Mouse (Mus musculus) ovary, postnatal 10 days (tissue): ENCODE results near the gene Vgll4.

Experiments
- DNase-seq: peaks from one replicate; pipeline ENCODE4 v3.0.0; 2022; ENCODE audit warnings: low spot score

Vgll4 gene

DNA sequence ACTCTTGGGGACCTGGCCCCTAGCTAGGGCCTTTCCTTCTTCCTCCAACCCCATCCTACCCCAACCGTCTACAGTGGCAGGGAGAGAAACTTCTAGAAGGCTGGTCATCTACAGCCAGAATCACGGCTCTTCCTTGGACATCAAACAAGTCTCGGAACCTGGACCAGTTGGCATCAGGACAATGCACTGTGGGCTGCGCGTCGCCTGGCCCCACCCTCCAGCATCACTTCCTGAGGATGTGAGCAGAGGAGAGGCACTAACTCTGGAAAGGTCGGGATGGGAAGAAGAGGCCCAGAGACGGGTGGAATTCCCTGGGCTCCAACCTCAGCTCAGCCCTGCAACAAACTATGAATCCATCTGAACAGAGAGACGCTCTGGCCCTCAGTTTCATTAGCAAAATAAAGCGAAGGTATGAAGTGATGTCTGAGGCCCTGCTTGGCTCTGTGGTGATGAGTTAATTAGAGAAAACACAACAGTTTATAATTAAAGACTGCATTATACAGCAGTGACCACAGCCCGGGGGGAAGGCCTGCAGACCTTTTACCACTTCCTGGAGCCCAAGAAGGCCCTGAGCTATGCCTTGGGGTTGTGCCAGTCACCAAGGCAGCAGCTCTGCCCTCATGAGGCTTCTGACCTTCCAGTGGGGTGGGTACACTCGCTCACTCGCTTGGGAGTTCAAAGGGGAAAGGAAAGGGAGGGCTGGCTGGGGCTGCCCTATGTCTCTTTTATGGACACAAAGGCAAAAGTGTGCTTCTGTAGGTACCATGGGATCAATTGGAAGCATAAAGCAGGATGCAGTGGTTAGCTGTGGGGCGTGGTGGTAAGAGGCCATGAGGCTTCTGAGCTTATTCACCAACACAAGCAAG lies 51.8 kb downstream of the Vgll4 start:
- DNase-seq = no peak

DNA sequence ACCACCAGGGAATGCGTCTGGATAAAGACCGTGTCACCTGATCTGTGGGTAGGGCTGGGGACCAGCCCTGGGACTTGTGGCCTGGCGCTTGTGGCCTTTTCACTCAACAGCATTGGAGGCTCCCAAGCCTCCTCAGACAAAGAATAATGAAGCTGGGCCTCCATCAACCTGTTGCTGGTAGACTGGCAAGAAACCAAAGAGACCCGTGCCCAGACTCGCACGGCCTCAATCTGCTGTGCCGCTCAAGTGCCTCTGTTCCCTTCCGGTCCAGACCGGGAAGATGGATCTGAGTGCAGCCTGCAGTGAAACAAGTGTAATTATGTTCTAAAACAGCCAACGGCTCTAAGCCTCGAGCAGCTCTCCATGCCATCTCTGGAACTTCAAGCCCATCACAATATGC lies 52.7 kb downstream of the Vgll4 start:
- no peak for DNase-seq

DNA sequence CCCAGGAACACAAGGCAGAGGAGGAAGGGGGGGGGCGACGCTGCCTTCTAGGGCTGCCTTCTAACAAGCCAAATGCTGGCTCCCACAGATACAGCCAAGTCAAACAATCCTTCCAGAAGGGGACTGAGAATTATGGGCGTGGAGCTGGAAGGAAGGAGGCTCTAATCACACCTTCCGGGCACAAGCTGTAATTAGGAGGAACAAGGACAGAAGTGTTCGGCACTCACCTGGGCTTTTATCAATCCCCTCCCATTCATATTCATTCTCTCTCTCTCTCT lies 53.1 kb downstream of the Vgll4 start:
- DNase-seq = no peak

DNA sequence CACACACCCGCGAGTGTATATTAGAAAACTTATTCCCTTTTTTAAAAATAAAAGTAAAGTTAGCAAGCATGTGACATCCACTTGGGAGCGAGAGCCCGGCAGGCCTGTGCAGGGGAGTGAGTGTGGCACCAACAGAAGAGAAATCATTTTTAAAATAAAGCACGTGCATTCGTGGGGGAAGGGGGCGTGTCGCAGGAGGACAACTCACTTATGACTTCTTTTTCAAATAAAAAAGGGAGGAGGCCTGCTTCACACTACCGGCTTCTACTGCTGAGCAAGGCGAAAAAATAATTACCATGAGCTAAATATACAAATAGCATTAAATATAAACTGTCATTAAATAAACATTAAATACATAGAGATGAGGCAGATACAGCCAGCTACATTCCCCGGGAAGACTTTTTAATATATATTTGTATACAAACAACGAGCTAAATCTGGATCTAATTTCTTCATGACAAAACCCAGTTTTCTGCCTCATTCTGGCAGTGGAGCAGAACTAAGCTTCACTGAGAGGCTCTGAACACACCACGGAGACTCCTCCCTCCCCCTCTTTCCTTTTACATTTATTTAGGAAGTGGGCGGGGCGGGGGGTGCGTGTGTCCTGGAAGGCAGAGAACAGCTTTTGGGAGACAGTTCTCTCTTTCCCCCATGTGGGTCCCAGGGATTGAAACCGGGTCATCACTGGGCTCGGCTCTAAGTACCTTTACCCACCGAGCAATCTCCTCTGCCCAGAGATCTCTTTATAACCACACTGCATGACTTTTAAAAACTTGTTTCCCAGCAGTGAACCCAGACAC lies 53.7 kb downstream of the Vgll4 start:
- no peak for DNase-seq

DNA sequence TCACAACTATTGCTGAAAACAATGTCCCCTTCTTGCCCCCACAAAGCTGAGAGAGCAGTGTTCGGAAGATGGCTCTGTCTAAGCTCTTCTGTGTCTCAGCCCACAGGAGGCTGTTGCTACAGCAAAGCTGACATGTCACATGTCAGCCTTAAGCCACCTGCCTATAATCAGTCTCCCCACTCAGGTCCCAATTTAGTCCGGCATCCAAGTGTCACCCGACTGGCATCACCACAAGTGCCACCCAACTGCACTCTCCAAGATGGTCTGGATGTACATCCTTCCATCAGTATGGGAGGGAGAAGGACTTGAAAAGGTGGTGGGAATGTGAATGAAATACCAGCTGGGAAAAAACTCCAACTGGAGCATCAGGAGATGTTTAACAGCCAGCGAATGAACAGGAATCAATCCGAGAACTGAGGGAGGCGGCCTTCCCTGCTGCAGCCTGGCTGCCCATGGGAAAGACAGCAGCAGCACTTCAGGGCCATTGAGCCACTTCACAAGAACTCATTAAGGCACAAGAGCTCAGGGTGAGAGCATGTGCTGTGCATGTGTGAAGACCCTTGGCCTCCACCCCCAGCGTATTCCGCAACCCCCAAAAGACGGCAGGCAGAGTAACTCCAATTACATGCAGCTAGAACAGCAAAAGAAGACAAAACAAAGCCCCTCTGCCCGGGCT lies 55.6 kb downstream of the Vgll4 start:
- DNase-seq = no peak

DNA sequence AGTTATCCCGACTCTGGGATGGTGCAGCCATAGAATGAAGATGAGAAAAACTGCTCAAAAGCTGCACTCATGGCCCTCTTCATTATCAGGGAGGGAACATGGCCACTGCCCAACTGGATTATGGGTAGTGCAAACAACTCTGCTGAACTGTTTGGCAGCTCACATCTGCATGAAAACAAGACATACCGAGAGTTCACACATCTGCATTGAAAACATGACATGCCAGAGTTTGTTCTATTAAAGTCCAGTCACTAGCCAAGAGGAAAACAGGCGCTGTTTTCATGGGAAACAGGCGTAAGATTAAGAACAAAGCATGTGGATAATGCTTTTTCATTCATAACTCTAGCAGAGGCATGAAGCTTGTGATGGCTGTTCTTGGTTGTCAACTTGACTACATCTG lies 56.7 kb downstream of the Vgll4 start:
- no peak for DNase-seq

DNA sequence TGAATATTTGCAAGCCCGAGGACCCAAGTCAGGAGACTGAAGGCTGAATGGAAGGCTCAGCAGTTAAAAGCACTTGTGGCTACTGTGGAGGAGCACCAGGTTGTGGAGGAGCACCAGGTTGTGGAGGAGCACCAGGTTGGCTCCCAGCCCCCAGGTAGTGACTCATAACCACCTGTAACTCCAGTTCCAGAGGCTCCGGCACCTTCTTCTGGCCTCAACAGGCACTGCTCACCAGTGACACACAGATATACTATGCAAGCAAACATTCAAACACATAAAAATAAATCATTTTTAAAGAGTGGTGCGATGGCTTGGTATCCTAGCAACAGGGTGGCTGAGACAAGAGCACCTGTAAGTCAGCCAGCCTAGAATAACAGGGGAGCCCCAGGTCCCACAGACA lies 58.3 kb downstream of the Vgll4 start:
- no peak for DNase-seq

DNA sequence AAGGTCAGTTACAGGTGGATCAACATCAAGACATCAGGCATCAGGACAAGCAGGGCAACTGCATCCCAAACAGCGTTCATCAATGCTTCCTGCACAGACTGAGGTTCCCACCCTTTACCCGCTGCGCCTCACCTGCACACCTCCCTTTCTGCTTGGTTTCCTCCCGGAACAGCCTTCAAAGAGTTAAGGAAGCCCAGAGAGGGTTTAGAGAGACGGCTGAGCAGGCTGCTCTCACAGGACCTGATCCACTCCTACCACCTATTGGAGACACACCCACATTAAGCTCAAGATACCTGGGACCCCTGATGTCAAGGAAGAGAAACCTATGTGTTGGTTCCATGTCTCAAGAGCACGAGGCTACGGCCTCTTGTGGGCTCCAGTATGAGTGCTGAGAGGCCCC lies 60.0 kb downstream of the Vgll4 start:
- DNase-seq = no peak

DNA sequence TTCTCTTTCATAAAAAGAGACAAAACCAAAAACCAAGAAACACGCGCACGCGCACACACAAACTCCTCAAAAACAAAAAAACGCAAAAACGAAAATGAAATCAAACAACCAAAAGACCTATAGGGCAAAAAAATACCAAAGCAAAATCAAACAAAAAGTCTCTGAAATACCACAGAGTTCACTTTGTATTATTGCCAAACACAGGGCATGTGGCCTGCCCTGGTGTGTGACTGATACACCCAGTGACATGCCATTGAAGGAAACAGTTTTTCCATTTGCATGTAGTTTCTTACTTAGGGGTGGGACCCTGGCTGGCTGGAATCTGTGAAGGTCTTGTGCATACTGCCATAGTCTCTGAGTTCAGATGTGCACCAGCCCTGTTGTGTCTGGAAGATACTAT lies 62.3 kb downstream of the Vgll4 start:
- DNase-seq = no peak

DNA sequence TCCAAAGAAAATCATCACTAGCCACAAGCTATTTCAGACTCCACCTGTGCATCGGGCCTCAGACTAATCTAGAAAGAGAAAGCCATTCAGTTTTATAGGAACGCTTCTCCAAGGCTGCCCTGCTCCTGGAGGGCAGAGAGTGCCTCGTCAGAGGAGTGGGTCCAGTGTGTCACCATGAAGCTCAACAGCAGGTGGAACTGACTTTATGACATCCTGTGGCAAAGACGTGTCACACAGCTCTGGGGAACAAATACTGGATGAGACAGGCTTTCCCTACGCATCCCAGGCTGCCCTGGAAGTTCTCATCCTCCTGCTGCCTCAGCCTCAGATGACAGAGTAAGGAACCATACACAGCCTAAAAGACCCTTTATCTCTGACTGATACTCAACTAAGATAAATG lies 63.6 kb downstream of the Vgll4 start:
- no peak for DNase-seq

DNA sequence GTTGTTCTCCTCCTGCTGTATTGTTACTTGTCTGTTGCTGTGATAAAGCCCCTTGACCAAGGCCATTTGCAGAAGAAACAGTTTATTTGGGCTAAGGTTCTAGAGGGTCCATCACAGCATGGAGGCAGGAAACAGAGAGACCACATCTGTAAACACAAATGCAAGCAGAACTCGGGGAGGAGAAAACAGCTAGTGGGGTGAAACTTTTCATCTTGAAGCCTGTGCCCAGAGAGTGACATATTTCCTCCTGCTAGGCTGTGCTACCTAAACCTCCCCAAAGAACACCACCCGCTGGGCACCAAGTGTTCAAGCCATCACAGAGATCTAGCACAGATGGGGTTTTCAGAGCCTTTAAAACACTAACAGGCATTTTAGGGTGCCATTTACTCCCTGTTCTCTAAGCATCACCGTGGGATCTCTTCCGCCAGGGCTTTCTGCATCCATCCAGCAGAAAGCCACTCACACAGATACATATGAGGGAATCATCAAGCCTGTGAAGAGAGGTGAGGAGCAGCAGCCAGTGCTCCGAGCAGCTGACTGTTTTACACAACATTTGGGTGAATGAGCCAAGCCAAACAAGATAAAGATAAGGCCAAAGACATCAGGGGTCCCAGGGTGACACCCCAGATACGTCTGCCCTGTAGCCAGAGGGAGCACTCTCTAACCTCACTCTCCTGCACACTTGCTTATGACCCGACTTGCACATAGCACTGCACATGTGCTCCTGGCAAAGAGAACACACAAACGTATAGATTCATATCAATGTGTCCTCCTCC lies 64.4 kb downstream of the Vgll4 start:
- no peak for DNase-seq

DNA sequence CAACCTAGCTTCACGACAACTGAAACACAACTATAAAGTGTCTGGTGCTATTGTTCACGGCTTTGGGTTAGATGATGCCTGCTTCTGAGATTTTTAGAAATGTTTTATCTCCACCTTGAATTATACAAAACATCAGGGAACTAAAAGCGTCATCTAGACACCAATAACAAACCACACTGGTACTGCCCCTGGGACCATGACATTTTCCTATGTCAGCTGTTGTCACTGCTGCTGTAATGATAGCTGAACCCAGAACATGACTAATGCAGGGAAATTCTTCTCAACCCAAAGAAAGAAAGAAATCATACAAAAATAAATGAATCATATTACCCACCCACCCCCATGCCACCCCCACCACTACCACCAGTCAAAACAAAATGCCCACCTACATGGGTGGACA lies 65.0 kb downstream of the Vgll4 start:
- no peak for DNase-seq

DNA sequence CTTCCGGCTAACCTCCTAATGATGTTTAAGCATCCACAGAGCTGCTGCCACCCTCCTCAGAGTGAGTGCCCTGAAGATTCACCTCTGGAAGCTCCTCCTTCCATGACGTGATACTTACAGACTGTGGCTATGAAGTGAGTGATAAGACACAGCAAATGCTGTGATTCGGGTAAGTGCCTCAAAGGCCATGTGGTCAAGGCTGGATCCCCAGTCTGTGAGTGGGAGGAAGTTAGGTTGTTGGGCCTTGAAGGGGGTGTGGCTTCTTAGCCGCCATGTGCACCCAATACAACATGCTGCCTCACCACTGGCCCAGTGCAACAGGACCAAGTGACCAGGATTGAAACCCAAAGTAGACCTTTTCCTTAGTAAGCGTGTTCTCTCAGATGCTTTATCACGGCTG lies 65.6 kb downstream of the Vgll4 start:
- DNase-seq = no peak

DNA sequence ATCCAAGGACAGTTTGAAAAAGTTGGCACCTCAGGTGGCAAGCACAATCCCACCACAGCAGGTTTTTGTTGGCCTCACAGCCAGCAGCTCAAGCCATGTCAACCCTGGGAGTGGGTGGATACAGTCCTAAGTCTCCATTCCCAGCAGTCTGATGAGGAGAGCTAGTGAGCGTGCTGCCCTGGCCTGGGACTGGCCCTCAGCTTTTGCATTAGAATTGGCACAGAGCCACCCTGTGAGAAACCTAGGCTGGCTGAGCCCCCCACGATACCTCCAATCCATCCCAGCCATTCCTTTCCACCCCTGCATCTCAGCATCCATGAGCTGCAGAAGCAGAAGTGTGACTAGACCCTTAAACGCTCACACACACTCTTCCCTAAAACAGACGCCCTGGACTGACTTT lies 67.9 kb downstream of the Vgll4 start:
- DNase-seq = no peak

DNA sequence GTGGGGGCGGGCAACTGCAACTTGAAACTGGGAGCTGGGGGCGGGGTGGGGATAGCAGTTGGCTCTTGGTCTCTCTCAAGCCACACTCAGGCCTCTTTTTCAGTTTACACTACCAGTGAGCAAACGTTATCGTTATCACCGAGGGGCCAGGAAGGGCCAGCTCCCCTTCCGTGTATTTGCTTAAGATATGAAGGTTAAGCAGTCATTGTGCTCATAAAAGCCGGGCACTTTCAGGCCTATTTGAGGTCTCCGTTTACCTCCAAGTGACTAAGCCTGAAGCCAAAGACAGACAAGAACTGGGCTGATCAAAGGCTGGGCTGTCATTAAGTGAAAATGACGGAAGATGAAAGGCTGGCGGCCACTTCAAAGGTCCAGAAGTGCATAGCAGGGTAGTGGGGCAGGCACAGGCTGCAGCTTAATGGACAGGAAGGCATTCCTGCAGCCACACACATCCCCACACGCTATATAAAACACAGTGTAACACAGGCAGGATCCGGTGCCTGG lies 68.4 kb downstream of the Vgll4 start:
- DNase-seq = no peak

DNA sequence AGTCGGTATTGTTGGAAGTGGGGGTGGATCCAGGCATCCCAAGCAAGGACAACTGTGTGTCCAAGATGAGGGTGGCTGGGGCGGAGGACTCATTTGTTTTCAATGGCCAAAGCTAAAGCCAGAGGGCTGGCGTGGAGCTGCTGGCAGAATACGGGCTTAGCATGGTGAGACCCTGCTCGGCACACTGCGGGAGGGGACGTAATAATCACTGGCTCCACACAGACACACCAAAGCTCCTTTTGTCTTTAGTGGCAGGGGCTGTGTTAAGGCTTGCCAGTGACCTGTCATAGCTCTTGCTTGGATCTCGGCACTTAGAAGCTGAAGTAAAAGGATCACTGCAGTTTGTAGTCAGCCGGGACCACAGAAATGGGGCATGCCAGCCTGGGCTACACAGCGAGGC lies 69.6 kb downstream of the Vgll4 start:
- DNase-seq = no peak

DNA sequence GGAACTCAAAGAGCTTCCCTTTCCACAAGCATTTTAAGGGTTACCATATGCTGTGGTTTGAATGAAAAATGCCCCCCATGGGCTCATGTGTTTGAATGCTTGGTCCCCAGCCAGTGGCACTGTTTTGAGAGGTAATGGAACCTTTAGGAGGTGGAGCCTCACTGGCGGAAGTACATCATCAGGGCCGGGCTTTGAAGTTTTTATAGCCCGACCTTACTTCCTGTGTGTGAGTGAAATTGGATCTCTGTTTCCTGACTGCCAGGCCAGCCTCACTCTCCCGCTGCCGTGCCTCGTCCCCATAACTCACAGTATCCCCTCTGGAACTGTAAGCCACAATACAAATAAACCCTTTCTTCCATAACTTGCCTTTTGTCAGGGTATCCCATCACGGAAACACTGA lies 70.1 kb downstream of the Vgll4 start:
- DNase-seq = no peak

DNA sequence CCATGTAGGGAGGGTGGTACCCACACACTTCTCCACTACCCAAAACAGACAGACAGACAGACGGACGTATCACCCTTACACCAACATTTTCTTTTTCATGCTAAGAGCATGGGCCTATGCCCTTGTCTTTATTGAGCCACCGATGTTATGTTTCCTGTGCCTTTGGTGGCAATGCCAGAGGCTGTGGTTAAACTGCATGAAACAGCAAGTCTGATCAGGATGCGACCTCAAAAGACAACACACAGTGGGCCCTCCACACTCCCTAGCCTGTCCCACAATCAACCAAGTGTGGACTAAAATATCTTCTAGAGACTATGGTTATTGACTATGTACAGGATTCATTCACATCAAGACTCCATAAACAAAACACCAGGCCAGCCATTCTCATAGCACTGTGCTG lies 70.8 kb downstream of the Vgll4 start:
- no peak for DNase-seq

DNA sequence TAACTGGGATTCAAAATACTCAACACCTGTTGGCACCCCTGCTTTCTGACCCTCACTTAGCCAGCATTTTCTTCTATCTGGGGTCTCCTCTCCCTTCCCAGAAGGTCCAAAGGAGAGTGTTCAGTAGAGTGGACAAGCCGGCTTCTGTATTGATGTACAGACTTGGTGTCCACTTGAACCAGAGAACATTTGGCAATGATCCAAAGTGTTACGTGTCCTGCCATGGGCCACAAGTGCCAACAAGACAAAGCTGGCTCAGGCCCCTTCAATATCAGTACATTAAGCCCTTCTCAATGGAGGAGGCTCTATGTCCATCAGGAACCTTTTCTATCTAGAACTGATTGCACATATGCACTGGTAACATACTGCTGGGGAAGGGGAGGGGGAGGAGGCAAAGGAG lies 73.5 kb downstream of the Vgll4 start:
- no peak for DNase-seq

DNA sequence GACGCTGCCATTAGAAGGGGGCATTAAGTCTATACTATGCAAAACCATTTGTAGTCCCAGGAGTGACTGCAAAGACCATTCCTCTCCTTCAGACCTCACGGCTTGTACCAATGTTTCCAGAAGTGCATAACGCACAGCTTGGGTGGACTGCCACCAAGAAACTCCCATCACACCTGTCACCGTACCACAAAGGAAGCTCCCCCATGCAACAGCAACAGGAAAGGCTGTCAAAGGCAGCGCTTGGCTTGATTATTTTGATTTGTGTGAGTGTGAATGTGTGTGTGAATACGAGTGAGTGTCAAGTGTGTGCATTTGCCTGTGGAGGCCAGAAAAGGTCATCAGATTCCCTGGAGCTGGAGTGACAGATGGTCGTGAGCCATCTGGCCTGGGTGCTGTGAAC lies 74.6 kb downstream of the Vgll4 start:
- DNase-seq = no peak

DNA sequence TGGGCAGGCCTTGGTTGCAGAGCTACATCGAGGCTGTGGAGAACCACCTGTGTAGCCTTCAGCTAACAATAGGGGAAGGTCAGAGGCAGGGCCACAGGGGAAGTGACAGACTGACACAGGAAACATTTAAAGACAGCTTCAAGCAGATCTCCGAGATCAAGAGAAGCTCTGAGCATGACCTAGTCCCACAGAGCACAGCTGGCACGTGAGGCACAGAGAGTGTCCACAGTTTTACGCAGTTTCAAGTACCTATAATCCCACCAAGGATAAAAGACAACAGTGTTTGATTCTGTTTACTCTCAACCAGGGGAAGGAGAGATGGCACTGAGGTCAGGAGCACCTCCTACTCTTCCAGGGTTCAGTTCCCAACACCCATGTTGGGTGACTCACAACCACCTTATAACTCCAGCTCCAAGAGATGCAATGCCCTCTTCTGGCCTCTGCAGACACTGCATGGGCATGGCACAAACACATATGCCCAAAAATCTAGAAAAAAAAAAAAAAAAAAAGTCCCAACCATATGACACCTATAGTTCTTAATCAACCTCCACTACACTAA lies 75.2 kb downstream of the Vgll4 start:
- no peak for DNase-seq
